Mouse (Mus musculus) liver, adult (tissue): ENCODE data around the gene Sumo3.

ENCODE experiments used
- GATA4 ChIP-seq: IDR thresholded peaks from 2 replicates; pipeline ENCODE4 v1.6.1; 2014; ENCODE audit warnings: mild to moderate bottlenecking, low read length; ENCODE audit not compliant: insufficient replicate concordance

Gene Sumo3

DNA sequence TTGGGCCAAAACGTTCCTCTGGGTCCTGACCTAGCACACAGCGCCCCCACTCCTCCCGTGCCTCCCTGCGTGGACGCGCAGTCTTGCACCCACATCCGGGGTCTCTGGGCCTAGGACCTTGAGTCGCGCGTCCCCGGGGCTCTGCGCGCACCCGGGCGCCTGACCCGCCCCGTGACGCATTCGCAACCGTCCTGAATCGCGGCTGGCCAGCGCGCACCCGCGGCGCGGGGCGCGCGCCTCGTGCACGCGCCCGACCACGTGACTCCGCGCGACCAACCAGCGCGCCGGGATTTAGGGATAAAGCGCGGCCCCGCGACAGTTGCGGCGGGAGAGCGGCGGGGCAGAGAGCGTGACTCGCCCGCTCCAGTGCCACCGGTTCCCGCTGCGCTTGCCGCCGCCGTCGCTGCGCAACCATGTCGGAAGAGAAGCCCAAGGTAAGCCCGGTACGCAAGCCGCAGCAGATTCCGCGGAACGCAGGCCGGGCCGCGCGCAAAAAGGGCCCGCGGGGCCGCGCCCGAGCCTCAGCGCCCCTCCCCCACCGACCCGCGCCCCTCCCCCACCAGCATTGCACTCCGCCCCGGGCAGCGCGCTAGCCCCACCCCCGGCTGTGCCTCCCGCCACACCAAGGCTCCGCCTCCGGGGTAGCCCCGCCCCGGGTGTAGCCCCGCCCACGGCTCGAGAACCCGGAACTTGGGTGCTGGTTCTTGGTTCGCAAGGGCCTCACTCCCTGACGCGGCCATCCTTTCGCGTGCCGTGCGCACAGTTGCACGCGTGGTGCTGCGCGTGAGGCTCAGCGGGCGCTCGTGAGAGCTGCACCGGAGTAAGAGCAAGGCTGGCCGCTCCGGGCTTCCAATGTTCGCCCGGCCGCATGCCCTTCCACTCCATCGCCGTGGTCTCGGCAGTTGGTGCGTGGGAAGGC lies at the start of gene Sumo3, which contains the start of gene Gm49325:
Gene Sumo3 (plus strand): TSS at position 190 of the 919 bp plus-strand sequence.
Gene Gm49325 (plus strand): TSS at position 290 of the 919 bp plus-strand sequence.
- TF ChIP-seq GATA4 = no peak

DNA sequence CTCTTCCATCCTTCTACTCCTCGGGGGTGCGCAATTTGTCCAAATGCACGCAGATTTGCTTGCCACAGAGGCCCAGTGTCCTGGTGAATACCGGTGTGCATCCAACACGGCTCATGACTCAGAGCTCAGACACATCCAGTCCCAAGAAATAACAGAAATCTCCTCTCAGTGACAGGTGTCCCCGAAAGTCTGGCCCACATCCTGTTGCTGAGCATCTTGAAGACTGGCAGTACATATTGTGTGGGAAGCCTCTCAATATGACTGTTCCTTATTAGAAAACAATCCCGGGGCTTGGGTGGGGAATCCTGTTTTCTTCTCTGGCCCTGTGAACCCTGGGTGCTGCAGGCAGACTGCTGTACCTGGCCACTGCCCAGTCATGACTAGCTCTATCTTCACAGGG lies 49.3 kb upstream of the Sumo3 start:
- no peak for TF ChIP-seq GATA4

DNA sequence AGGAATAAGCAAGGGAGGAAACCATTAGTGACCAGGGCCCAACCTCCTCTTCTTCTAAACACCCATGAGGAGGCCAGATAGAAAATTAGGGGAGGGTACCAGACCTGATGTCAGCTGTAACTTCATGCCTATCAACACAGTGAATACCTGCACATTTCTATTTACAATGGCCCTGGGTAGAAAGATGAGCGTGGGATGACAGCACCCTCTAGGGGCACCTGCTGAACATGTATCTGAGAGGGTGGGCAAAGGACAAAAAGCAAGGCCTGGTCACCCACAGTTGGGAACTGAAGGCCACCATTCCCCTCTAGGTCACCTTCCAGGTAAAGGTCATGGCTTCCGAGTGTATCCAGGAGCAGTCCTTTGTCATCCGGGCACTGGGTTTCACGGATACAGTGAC lies 48.3 kb upstream of the Sumo3 start:
- TF ChIP-seq GATA4 = no peak

DNA sequence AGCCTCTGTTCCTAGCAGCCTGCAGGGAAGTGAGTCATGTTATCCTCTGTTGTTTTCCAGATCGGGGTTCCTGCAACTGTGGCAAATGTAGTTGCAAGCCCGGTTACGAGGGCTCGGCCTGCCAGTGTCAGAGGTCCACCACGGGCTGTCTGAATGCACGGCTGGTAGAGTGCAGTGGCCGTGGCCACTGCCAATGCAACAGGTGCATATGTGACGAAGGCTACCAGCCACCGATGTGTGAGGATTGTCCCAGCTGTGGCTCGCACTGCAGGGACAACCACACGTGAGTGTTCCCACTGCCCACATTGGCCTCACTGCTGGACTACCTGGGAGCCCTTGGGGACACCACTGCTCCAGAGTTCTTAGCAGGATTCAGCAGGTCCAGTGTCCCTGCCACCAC lies 45.8 kb upstream of the Sumo3 start:
- TF ChIP-seq GATA4 = no peak

DNA sequence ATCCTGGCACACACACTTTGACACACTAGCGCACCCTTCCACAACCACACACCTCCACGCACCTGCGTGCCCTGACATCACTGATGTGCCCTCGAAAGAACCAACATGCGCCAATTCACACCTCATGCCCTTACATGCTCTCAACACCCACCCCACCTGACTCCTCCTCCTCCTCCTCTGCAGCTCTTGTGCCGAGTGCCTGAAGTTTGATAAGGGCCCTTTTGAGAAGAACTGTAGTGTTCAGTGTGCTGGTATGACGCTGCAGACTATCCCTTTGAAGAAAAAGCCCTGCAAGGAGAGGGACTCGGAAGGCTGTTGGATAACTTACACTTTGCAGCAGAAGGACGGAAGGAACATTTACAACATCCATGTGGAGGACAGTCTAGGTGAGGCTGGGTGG lies 45.1 kb upstream of the Sumo3 start:
- TF ChIP-seq GATA4 = no peak

DNA sequence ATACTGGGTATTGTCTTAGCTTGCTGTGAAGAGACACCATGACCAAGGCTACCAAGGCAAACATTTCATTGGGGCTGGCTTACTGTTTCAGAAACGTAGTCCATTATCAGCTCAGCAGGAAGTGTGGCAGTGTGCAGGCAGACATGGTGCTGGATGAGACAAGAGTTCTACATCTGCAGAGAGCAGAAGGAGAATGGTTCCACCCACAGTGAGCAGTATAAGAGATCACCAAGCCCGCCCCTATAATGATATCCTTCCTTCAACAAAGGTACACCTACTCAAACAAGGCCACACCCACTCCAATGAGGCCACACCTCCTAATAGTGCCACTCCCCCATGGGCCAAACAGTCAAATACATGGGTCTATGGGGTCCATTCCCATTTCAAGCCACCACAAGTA lies 44.4 kb upstream of the Sumo3 start:
- TF ChIP-seq GATA4 = no peak

DNA sequence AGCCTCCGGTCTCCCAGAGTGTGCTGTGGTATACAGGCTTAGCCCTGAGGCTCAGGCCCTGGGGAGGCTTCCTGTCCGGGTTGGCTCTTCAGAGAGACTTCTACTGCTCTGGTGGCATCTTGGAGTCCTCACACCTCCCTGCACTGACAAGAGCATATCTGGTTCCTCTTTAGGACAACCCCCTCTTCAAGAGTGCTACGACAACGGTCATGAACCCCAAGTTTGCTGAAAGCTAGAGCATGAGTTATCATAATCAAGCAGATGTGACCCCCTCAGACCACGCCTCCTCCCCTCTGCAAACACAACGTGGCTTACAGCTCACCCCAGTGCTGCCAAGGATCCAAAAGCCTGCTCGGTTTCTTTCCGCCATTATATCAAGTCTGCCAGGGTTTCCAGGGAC lies 40.9 kb upstream of the Sumo3 start:
- no peak for TF ChIP-seq GATA4

DNA sequence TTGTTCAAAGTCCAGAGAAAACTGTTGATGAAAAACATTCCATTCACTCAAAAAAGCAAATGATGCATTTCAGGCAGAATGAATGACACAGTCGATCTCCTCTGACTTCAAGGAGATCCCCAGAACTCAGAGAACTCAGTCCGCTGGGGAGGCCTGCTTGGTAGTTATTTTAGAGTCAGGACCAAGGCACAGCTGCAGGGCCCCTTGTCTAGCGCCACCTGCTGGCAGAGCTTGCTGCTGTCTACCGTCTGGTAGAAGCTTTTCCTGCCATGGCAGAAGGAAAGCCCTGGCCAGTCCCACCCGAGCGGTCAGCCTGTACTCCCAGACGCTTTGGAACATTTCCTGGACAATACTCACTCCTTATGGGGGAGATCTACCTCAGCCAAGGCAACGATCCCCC lies 39.2 kb upstream of the Sumo3 start:
- TF ChIP-seq GATA4 = no peak

DNA sequence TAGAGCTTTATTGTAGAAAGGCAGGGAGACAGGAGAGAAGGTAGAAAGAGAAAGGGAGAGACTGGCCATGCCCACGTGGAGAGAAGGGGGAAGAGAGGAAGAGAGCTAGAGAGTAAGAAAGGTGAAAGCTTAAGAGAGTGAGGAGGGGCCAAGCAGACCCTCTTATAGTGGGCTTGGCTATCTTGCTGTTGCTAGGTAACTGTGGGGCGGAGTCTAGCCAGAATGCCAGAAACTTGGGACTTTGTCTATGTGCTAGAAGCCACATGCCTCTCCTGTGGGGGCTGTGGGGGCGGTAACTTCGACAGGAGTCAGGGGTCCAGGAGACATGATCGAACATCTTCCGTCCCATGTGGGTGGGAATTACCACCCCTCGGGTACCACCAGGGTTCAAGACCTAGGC lies 36.4 kb upstream of the Sumo3 start:
- TF ChIP-seq GATA4 = no peak

DNA sequence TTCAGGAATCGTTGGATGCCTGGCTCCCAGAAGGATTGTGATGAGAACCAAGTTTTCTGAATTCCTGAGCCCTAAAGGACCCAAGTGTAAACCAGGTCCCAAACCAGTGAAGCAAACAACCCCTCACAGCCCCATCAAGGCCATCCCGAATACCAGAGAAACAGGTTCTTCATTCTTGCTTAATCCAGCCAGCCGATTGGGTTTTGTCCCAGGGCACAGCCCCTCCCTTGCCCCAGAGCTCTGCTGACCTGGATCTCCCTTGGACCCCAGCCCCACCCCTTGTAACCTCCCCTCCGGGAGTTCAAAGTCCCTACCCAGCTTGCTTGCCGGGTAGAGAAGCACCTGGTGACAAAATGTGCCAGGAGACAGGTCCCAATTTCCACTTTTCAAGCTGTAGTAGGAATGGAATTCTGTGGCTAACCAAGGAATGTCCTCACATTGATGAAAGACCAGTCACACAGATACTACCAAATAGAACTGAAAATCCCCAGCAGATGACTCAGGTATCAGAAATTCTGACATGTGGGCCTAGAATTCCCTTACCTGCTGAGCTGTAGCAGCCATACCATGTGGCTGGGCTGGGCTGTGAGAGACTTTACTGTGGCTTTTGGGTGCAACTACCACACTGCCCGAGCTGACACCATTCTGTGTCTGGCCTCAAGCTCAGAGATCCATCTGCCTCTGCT lies 35.8 kb upstream of the Sumo3 start:
- no peak for TF ChIP-seq GATA4

DNA sequence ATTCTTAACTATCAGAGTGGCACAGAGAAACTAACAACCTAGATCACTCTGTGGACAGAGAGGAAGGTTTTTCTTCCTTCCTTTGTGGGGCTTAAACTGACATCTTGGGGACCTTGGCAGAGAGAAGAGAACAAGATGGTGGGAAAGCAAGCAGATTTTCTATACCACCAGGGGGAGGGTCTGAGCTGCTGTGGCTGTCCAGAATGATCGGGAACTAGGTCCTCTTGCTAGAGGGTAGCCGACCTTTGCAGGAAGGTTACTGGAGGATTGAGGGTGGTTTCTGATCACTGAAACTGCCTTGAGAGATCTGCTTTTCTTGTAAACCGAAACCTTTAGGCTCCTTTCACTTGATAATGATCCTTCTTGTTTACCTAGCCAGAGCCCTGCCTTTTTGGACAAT lies 33.7 kb upstream of the Sumo3 start:
- TF ChIP-seq GATA4 = no peak

DNA sequence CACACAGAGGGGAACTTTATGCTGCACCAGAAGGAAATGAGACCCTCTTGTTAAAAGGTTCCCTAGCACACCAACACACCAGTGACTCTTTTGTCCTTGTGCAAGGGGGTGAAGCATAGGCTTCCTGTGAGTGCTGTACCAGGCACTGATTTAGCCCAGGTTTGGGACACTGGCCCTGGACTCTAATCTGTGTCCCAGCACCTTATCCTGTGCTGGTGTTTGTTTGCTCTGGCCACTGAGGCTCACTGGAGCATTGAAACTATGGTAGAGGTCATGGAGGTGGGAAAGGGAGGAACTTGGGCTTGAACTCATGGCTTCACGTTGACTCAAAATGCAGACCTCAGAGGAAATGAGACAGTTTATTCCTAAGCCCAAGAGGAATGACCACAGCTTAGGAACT lies 32.7 kb upstream of the Sumo3 start:
- no peak for TF ChIP-seq GATA4

DNA sequence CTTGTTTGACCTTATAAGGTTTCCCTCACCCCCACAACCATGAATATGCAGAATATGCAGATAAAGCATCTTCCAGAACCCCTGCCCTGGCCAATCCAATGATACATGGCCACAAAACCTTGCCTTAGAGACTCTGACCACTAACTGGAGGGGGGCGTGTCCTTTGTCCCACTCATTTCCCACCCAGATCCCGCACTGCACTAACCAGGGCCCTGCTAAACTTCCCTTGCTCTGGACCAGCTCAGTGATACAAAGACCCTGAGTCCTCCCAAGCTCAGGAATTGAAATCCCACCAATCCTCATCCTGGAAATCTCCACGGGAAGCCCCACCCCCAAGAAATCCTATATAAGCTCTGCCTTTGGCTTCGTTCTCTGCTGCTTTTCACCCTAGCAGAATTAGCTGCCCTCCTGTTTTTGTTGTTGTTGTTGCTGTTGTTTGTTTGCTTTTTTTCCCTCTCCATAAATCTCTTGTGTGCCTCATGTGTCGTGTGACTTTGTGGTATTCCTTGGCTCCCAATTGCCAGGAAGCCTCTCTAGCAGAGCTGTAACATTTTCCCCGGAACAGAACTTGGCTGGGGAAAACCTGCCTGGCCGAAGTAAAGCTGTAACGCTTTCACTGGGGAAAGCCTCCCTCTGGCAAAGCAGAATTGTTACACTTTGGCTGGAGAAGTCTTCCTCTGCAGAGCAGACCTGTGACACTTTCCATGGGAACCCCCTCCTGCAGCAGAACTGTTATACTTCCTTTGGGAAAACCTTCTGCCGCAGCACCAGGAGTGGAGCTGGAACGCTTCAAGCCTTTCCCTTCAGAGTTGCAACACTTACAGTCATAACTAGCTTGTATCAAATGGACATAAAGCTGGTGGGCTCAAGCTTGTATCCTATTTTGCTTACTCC lies 25.6 kb upstream of the Sumo3 start:
- TF ChIP-seq GATA4 = no peak

DNA sequence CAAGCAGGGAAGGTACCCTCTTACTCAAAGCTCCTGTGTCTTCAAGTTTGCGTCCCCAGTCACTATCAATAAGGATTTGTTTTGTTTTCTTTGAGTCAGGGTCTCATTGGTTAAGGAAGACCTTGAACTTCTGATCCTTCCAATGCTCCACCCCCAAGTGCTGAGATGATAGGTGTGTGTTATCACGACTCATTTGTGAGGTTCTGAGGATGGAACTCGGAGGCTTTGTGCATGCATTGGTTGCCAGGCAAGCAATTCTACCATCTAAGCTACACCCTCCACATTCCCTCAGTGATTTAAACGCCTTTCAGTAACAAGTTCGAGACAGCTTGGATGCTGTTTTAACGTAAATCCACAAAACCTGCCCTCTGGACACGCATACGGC lies 24.9 kb upstream of the Sumo3 start:
- no peak for TF ChIP-seq GATA4

DNA sequence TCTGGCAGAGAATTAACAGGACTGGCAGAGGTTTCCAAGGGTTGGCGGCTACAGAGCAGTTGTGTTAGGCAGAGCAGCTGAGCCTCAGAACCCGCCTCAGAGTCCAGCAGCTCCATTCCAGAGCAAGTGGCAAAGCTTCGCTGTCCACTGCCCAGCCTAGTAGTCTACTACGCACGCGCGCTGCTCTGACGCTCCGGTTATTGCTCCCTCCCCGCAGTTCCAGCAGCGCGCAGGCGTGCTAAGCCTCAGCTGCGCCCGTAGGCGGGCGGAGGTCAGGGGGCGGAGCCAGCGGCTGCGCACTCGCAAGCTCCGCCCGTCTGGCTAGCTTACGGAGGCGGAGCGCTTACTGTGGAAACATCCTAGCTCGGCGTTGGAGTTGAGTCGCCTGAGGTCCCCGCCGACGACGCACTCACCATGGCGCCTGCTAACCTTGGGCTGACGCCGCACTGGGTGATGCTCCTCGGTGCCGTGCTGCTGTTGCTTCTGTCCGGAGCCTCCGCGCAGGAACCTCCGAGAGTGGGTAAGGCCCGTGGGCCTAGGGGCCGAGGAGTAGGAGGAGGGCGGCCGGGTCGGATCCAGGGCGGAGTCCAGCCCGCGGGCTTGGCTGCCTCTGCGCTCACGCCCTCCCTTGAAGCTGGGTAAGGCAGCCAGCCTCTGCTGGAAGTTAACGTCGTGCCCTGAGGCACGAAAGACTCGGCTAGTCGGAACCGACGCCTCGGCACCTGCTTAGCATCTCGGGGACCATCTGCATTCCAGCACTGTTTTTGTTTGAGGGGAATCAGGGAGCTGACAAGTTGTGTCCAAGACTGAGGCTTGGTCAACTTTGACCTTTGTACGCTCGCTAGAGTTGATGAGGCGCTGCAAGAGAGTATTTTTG lies 24.3 kb upstream of the Sumo3 start, which contains the start of gene Pttg1ip:
Gene Pttg1ip (plus strand): TSS at position 313 of the 877 bp plus-strand sequence.
- no peak; the same call in 1 of the 2 replicates for TF ChIP-seq GATA4

DNA sequence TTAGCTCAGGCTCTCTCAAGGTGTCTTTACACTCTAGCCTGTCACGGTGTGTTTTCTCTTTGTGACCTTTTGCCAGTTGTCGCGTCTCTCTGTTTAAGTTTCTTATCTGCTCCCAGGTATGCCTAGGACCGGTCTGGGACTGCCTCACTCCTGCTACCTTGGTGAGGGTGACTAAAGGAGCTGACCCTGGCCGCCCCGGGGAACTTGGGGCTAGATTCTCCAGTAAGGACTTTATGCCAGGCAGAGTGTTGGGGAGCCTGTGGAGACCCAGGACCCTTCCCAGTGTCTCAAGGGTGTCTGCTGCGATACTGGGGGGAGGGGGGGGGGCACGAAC lies 23.6 kb upstream of the Sumo3 start:
- no peak for TF ChIP-seq GATA4
